Mouse (Mus musculus) midbrain, postnatal 0 days (tissue): ENCODE results near the gene Gm49486. TPM values are rescaled to one million over a fixed set of nuclear protein-coding genes. Genes with fewer than 3 reads are reported as not detected.
A peak's percentile ranks its signal among the peaks of the same experiment; 100 is the strongest.

Experiments used
- ATAC-seq: fragments of 200-750 bp; cut with Nextera tagmentation; 2 replicates; pipeline ENCODE4 v1.8.0; 2017; ENCODE audit warnings: moderate number of reproducible peaks, mild to moderate bottlenecking, moderate TSS enrichment, moderate library complexity; ENCODE audit not compliant: low FRiP score
- DNase-seq: peaks from one replicate; pipeline ENCODE4 v3.0.0-alpha.2; 2015; ENCODE audit warnings: low spot score
- H3K27ac ChIP-seq: fragments of 300-500 bp; sonication (generic); 2 replicates; pipeline ENCODE4 v1.5.1; 2014; ENCODE audit warnings: low read depth, mild to moderate bottlenecking, low read length, mixed read lengths
- H3K27me3 ChIP-seq: fragments of 300-500 bp; sonication (generic); 2 replicates; pipeline ENCODE4 v1.6.1; 2014; ENCODE audit warnings: low read length, control low read depth, mixed read lengths; ENCODE audit not compliant: insufficient read depth
- H3K36me3 ChIP-seq: fragments of 300-500 bp; sonication (generic); 2 replicates; pipeline ENCODE4 v1.6.1; 2014; ENCODE audit warnings: low read length, control low read depth, mixed read lengths; ENCODE audit not compliant: insufficient read depth
- H3K4me1 ChIP-seq: fragments of 300-500 bp; sonication (generic); 2 replicates; pipeline ENCODE4 v1.6.1; 2014; ENCODE audit warnings: mild to moderate bottlenecking, control low read depth, antibody characterized with exemption, low read length, mixed read lengths; ENCODE audit not compliant: insufficient read depth
- H3K4me2 ChIP-seq: fragments of 300-500 bp; sonication (generic); 2 replicates; pipeline ENCODE4 v1.6.1; 2014; ENCODE audit warnings: low read depth, mild to moderate bottlenecking, low read length, mixed read lengths; ENCODE audit not compliant: poor library complexity, severe bottlenecking
- H3K4me3 ChIP-seq: fragments of 300-500 bp; sonication (generic); 2 replicates; pipeline ENCODE4 v1.5.1; 2014; ENCODE audit warnings: low read depth, mild to moderate bottlenecking, low read length, moderate library complexity
- H3K9ac ChIP-seq: fragments of 300-500 bp; sonication (generic); replicated peaks from 2 replicates; pipeline ENCODE4 v1.6.1; 2014; ENCODE audit warnings: mild to moderate bottlenecking, low read length, moderate library complexity, mixed read lengths; ENCODE audit not compliant: poor library complexity, severe bottlenecking
- H3K9me3 ChIP-seq: fragments of 300-500 bp; sonication (generic); 2 replicates; pipeline ENCODE4 v1.6.1; 2016; ENCODE audit warnings: low read length, control low read depth
- CTCF ChIP-seq: IDR thresholded peaks from 2 replicates; pipeline ENCODE4 v1.5.1; 2016; ENCODE audit warnings: antibody characterized with exemption, mild to moderate bottlenecking
- WGBS: fragments of 180-500 bp; shearing (Covaris S2); extraction: QIAGEN DNeasy Blood & Tissue Kit; methylation state at CpG from one replicate; pipeline ENCODE4 v1.1.7; 2014; 5-methylcytosine and 5-hydroxymethylcytosine counted together
- polyA plus RNA-seq: library from polyadenylated mRNA; unstranded; fragments of >200 nt; fragmentation: Nextera tagmentation; extraction: Ambion mirVana; gene quantifications from 2 replicates; pipeline ENCODE4 v1.2.1, GENCODE M21; 2015
- total RNA-seq: library from RNA; depleted of rRNA; stranded (reverse); fragments of >200 nt; gene quantifications from 2 replicates; pipeline ENCODE4 v1.2.3, GENCODE M21; 2014

Gm49486 gene
- total and polyA plus RNA-seq, 2 experiments from 2014 or later, result 1.8 to 2.0 TPM

DNA sequence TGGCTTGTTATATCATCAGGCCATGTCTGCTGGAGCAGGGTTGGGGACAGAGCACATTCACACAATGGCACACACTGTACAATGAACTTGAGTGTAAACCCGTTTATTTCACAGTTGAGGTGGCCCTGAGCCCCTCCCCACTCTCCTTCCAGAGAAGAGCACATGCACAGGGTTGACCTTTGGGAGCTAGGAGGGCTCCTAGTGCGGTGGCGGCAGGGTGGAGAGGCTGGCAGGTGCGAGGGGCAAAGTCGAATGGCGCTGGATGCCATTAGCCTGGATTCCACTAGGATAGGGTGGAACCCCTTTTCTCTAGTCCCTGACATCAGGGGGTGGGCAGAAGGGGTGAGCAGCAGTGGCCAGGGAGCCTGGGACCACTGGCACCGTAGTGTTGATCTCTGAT is 57.0 kb downstream of the Gm49486 start:
- no peak overlapping the region for H3K4me2 ChIP-seq
- WGBS, result 90% methylated on average over 7 of the region's 7 CpGs
- no peak for TF ChIP-seq CTCF
- no peaks in the 10 kb centered on the region for H3K4me1 ChIP-seq
- no peaks in the 10 kb centered on the region for H3K9me3 ChIP-seq
- no peak overlapping the region for H3K27ac ChIP-seq
- no peak for ATAC-seq
- no peaks in the 10 kb centered on the region for H3K27me3 ChIP-seq
- H3K4me3 ChIP-seq, result no peak overlapping the region
- DNase-seq, result no peak
- H3K9ac ChIP-seq, result no peak overlapping the region
- peaks cover 9% of the 10 kb centered on the region; the same call in 1 of the 2 replicates for H3K36me3 ChIP-seq

DNA sequence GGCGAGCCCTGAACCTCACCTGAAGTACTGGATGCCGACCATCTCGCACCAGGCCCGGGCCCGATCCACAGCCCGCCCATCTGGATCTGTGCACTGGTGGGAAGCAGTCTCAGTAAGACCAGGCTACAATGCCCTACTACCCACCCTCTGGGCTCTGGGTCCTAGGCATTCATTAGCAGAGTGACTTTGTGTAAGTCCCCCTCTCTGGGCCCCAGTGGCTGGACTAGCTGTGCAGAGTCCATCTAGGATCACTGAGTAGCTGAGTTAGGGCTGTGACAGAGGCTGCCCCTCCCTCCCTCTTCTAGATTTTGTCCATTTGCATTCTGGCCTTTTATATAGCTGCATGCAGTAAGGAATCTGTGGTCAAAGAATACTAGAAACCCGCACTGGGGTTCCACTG is 57.9 kb downstream of the Gm49486 start:
- Histone ChIP-seq H3K4me2 (no peak overlapping the region), H3K27ac (no peak overlapping the region), H3K27me3 (no peaks in the 10 kb centered on the region), H3K4me1 (no peaks in the 10 kb centered on the region), H3K9me3 (no peaks in the 10 kb centered on the region), H3K36me3 (peaks cover 9% of the 10 kb centered on the region; the same call in 1 of the 2 replicates), H3K9ac (no peak overlapping the region), H3K4me3 (no peak overlapping the region)
- WGBS, result 91% methylated on average over 7 of the region's 7 CpGs
- ATAC-seq (no peak), DNase-seq (no peak)
- no peak for TF ChIP-seq CTCF

DNA sequence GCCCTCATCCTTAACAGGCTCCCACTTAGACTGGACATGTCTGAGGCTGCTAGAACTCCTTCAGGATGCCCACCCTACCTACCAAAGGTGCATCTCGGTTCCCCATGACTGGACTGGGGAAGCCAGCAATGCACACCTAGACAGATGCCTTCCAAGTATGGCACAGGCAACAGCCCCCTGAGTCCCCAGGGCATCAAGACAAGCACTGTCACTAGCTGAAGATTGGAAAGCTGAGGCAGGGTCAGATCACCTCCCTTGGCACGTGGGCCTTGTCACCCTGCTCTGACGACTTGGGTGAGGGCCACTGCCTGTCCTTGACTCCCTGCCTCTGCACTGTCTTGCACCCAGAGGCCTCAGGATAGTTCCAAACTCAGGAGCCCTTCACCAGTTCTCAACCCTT is 59.2 kb downstream of the Gm49486 start:
- no peak for TF ChIP-seq CTCF
- peaks cover 9% of the 10 kb centered on the region; the same call in 1 of the 2 replicates for H3K36me3 ChIP-seq
- no peaks in the 10 kb centered on the region for H3K4me1 ChIP-seq
- 86% methylated on average over 3 of the region's 3 CpGs for WGBS
- DNase-seq (no peak), ATAC-seq (no peak)
- H3K27ac ChIP-seq, result no peak overlapping the region
- H3K27me3 ChIP-seq, result no peaks in the 10 kb centered on the region
- H3K4me2 ChIP-seq, result no peak overlapping the region
- H3K9ac ChIP-seq, result no peak overlapping the region
- H3K9me3 ChIP-seq, result no peaks in the 10 kb centered on the region
- H3K4me3 ChIP-seq, result no peak overlapping the region

DNA sequence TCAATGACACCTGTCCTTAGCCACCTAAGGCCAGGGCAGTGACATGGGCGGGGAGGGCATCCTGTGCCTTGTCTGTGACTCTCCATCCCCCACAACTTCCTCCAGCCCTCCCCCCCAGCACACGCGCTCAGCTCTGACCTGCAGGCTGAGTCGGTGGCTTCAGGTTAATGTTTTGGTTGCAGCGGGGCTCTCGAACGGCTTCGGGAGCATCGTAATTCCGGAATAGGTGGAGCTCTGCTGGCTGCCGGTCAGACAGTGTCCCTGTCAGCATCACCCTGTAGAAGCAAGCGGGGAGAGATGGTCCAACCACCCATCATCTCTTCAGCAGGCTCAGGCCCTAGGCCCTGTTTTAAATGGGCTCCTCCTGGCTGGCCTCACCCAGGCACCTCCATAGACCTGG is 60.2 kb downstream of the Gm49486 start:
- H3K4me1 ChIP-seq, result no peaks in the 10 kb centered on the region
- H3K27me3 ChIP-seq, result no peaks in the 10 kb centered on the region
- no peak for TF ChIP-seq CTCF
- no peaks in the 10 kb centered on the region for H3K9me3 ChIP-seq
- H3K36me3 ChIP-seq, result peaks cover 9% of the 10 kb centered on the region; the same call in 1 of the 2 replicates
- WGBS, result 89% methylated on average over 12 of the region's 12 CpGs
- no peak overlapping the region for H3K4me2 ChIP-seq
- no peak overlapping the region for H3K27ac ChIP-seq
- H3K4me3 ChIP-seq, result no peak overlapping the region
- ATAC-seq (no peak), DNase-seq (no peak)
- H3K9ac ChIP-seq, result no peak overlapping the region

DNA sequence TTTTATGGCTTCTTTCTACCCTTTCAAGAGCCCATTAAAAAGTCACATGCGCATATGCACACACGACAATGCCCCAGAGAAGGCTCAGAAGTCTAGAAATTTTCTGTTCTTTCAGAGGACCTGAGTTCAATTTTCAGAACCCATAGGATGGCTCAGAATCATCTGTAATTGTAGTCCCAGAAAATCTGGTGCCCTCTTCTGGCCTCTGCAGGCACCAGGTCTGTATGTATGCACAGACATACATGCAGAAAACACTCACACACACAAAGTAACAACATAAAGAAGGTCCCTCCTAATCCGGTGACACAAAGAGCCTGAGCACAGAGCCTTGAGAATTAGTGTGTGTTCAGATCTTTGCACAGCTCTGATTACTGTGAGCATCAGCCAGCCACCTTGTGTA is 61.1 kb downstream of the Gm49486 start:
- H3K9me3 ChIP-seq, result no peaks in the 10 kb centered on the region
- H3K36me3 ChIP-seq, result peaks cover 9% of the 10 kb centered on the region; the same call in 1 of the 2 replicates
- DNase-seq (no peak), ATAC-seq (no peak)
- no peaks in the 10 kb centered on the region for H3K4me1 ChIP-seq
- H3K27me3 ChIP-seq, result no peaks in the 10 kb centered on the region
- H3K9ac ChIP-seq, result no peak overlapping the region
- no peak overlapping the region for H3K27ac ChIP-seq
- WGBS, result 91% methylated on average over 3 of the region's 3 CpGs
- H3K4me3 ChIP-seq, result no peak overlapping the region
- TF ChIP-seq CTCF, result peak; percentile 52
- H3K4me2 ChIP-seq, result no peak overlapping the region

DNA sequence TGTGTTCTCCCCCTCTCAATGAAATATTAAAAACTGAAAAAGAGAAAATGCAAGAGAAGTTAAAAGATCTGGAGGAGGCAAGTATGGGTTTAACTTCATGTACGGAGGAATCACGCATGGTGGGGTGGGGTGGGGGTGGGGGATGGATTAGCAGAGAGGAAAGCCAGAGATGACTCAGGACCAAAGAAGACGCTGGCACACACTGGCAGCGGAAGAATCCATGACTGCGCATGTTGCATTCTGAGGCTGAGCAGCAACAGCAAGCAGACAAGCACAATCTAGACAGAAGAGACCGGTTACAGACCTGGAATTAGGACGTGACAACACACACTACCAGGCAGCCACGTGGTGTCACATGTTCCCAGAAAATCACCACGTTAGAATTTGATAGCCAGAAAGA is 63.6 kb downstream of the Gm49486 start:
- no peaks in the 10 kb centered on the region for H3K4me1 ChIP-seq
- no peak for DNase-seq
- H3K4me3 ChIP-seq, result no peak overlapping the region
- 84% methylated on average over 9 of the region's 9 CpGs for WGBS
- H3K9ac ChIP-seq, result no peak overlapping the region
- H3K4me2 ChIP-seq, result no peak overlapping the region
- H3K27ac ChIP-seq, result no peak overlapping the region
- H3K27me3 ChIP-seq, result no peaks in the 10 kb centered on the region
- no peak for TF ChIP-seq CTCF
- no peaks in the 10 kb centered on the region for H3K9me3 ChIP-seq
- no peak for ATAC-seq
- no peaks in the 10 kb centered on the region for H3K36me3 ChIP-seq
